Mouse (Mus musculus) T-cell, adult 2 months (primary cell): ENCODE measurements around the gene Borcs6.

ENCODE experiments used
- DNase-seq: peaks from one replicate; pipeline ENCODE4 v3.0.0; 2022; ENCODE audit warnings: low spot score

The Borcs6 gene

DNA sequence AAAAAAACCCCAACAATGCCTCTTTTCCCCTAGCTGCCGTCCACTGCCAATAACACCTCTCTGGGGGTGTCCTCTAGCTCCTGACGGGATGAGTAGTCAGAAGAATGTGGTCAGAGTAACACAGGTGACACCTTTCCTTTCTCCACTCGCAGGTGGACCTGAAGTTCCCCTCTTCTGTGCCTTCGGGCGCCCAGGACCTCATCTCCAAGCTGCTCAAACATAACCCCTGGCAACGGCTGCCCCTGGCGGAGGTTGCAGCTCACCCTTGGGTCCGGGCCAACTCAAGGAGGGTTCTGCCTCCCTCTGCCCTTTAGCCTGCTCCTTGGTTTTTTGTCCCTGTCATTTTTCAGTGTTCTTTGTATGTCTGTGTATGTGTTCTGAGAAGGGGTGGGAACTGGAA lies 8.8 kb upstream of the Borcs6 start:
- no peak for DNase-seq

DNA sequence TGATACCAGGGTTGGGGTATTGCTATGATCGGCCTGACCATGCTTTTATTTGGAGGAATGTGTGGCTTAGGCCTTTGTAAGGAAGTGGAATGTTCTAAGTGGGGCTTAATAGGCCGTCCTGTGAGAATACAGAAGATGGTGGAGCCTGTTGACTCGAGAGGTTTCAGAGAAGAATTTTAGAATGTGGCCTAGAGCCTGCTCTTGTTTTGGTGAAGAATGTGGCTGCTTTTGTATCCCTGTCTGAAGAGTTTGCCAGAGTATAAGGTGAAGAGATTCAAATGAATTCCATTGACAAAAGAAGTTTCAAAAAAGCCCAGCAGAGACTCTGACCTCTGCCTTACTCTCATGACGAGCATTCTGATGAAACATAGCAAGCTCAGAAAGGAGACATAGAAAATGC lies 7.7 kb upstream of the Borcs6 start:
- DNase-seq, result no peak

- DNase-seq, result no peak
Observed at GRCm38 (mm10) chr11:69052824-69053421, 6.6 kb upstream of the Borcs6 start.

DNA sequence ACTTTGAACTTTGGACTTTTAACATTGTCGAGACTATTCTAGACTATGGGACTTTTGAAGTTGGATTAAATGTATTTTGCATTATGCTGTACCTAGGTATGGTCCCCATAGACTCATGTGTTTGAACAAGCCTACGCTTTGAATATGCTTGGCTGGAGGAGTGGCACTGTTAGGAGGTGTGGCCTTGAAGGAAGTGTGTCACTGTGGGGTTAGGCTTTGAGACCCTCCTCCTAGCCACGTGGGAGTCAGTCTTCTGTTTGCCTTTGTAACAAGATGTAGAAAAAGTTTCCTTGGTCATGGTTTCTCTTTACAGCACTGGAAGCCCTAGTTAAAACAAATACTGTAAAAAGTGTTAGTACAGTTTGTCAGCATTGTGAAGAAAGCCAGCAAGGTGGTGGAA lies 5.7 kb upstream of the Borcs6 start:
- peak; percentile 43 for DNase-seq

- DNase-seq, result no peak
Observed at GRCm38 (mm10) chr11:69058265-69058664, 1.3 kb upstream of the Borcs6 start.

GRCm38 (mm10) chr11:69058729-69059356 lies 674 bp upstream of the Borcs6 start:
- no peak for DNase-seq

DNA sequence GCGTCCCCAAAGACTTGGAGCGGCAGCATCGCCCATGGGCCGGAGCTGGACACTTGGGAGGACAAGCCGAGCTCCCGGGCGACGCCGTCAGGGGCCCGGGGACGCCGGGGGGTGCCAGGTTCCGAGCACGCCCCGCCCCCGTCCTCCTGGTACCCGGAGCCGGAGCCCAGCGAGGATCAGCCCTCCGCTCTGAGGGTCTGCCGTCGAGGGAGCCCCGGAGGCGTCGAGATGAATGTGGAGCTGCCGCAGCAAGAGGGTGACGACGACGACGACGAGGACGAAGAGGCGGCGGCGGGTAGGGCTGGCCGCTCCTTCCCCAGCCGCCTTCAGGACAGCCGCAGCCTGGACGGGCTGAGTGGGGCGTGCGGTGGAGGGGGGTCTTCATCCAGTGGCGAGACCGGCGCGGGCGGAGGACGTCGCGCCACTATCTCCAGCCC lies 476 bp downstream of the Borcs6 start:
- peak; percentile 46 for DNase-seq

DNA sequence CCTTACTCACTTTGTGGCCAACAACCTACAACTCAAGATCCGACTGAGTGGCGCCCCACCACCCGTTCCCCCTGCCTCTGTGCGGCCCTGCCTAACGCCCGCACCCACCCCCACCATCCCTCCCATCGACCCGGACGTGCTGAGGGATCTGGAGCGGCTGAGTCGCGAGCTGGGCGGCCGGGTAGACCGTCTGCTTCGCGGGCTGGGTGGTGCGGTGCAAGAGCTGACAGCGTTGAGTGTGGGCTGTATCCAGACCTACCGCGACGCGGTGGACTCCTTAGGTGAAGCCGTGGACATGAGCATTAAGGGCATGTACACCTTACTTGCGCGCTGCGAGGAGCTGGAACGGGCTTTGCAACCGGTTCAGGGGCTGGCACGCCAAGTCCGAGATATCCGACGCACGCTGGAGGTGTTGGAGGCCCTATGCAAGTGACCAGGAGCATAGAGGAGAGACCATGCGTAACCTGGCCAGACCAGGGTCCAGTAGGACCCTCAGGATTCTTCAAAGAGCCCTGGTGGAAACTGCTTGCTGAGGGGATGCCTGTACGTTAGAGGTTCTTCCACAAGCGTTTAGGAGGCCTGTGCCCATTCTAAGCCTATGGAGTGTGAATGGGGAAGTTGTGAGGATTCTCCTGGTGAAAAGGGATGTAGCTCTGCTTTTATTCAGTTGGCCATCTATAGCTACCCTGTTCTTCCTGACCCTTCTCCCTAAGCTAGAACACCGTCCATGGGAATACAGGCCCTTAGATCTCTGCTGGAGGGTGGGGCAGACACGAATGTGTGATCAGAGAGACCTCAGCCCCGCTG lies 1.1 kb downstream of the Borcs6 start:
- DNase-seq, result no peak

DNA sequence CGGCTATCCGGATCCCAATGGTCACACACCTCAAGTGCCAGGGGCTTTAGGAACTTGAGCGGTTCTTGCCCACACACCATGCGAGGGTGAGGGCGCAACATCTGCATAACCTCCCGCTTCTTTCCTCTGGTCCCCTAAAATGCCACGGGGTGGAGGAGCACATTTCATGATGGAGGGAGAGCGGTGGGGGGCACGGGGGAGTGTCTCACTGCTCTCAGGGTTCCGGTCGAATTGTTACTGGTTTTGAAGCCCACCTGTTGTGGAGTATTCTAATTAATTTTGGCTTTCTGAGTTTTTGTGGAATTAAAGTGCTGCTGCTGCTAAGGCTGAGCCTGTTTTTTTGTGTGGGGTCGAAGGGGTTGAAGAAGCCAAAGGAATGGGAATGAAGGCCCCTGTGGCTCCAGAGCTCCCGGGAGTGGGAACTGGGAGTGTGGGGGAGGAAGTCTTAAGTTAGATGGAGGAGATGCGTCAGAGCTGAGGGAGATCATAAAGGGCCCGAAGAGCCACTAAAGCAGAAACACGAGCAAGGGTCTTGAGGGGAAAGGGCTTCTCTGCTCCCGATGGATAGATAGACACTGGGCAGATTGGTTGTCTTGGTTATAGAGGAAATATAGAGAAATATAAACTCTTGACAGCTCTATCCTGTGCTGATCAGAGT lies 1.9 kb downstream of the Borcs6 start:
- no peak for DNase-seq

- peak; percentile 78 for DNase-seq
Observed at GRCm38 (mm10) chr11:69062194-69062760, 2.8 kb downstream of the Borcs6 start.

DNA sequence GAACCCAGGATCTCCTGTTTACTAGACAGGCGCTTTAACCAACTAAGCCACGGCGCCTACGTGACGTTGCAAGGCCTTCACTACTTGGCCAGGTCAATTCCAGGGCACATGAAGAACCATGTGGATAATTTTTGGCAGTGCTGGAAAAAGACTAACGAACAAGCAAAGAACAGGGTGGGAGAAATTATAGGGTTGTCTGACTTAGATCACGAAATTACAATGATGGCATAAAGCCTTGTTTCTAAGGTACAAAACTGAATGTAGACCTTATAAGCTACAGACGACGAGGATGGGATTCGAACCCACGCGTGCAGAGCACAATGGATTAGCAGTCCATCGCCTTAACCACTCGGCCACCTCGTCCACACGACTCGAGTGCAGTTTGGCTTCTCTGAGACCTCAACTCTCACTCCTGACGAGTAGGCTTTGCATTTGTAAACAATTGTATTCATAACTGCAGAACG lies 3.3 kb downstream of the Borcs6 start:
- peak; percentile 94 for DNase-seq

- peak; percentile 81 for DNase-seq
Observed at GRCm38 (mm10) chr11:69063413-69064201, 4.1 kb downstream of the Borcs6 start.

DNA sequence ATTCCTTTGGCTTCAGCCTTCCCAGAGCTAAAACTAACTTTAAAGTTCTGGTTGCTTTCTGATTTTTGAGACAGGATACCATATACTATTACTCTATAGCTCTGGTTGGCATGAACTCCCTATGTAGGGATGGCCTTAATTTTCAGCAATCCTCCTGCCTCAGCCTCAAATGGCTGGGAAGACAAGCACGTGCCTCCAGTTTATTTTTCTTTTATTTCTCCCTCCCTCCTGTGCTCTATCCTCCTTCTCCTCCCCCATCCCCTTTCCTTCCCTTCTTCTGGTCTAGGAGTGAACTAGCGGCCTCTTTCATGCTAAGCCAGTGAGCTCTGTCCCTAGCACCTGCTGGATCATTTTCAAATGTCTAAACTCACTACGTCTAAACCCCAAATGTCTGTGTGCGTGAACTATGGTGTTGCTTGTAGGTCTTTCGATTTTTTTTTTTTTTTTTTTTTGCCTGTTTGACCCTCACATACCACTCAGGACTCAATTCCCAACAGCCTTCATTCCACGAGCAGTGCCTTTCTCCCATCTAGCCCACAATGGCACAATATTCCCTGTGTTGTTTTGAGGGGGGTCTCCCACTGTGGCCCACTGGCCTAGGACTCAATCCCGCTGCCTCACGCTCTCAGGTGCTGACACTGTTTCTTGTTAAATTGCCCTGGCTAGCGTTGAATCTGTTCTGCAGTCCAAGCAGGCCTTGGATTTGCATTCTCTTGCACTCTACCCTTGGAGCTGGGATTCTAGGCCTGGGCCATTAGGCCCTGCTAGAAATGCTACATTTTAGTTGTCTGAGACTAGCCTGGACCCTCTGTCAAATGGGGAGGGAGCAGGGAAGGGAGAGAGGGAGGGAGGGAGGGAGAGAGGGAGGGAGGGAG lies 5.0 kb downstream of the Borcs6 start:
- DNase-seq, result no peak

GRCm38 (mm10) chr11:69065394-69065925 lies 5.9 kb downstream of the Borcs6 start:
- DNase-seq, result no peak

- DNase-seq, result no peak
Observed at GRCm38 (mm10) chr11:69066163-69066861, 6.8 kb downstream of the Borcs6 start.

DNA sequence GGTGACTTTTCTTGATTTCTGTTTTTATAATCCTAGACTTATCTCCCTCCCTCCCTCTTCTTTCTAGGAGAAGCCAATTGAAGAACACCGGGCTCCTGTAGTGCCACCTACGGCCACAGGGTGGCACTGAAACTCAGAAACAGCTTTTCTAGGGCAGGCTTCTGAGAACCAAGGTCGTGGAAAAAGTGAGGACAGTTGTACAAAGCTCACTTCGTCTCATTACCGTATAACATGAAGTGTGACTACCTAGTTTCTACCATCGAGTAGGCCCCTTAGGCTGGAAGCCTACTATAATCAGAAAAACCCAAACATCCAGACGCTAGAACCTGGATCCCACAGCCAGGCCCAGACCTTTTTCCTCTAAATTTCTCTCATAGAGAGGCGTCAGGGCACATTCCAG lies 7.4 kb downstream of the Borcs6 start:
- peak; percentile 80 for DNase-seq

- DNase-seq, result no peak
Observed at GRCm38 (mm10) chr11:69067601-69068000, 8.1 kb downstream of the Borcs6 start.

GRCm38 (mm10) chr11:69070093-69070492 lies 10.6 kb downstream of the Borcs6 start:
- DNase-seq, result no peak

GRCm38 (mm10) chr11:69070590-69071222 lies 11.2 kb downstream of the Borcs6 start, which contains the start of gene Tmem107:
TSS of gene Tmem107 (plus strand) at chr11:69070806.
- peak; percentile 91 for DNase-seq
